Mouse (Mus musculus) neural tube, embryonic 14.5 days (tissue): Measurements from ENCODE around the gene Tbxa2r. TPM values are rescaled to one million over a fixed set of nuclear protein-coding genes. Genes with fewer than 3 reads are reported as not detected.

Experiments used
- ATAC-seq: fragments of 200-750 bp; cut with Nextera tagmentation; 2 replicates; pipeline ENCODE4 v1.8.0; 2017; ENCODE audit warnings: low read depth, mild to moderate bottlenecking, moderate TSS enrichment, moderate library complexity
- H3K27ac ChIP-seq: fragments of 300-500 bp; sonication (generic); 2 replicates; pipeline ENCODE4 v1.5.1; 2014; ENCODE audit warnings: low read depth, mild to moderate bottlenecking, control low read depth, low read length, moderate library complexity, mixed read lengths
- H3K27me3 ChIP-seq: fragments of 300-500 bp; sonication (generic); 2 replicates; pipeline ENCODE4 v1.6.1; 2014; ENCODE audit warnings: low read length; ENCODE audit not compliant: control insufficient read depth, insufficient read depth
- H3K36me3 ChIP-seq: fragments of 300-500 bp; sonication (generic); 2 replicates; pipeline ENCODE4 v1.6.1; 2014; ENCODE audit warnings: low read length, mixed read lengths; ENCODE audit not compliant: control insufficient read depth, insufficient read depth
- H3K4me1 ChIP-seq: fragments of 300-500 bp; sonication (generic); 2 replicates; pipeline ENCODE4 v1.6.1; 2014; ENCODE audit warnings: low read length; ENCODE audit not compliant: control insufficient read depth, insufficient read depth
- H3K4me2 ChIP-seq: fragments of 300-500 bp; sonication (generic); 2 replicates; pipeline ENCODE4 v1.6.1; 2014; ENCODE audit warnings: mild to moderate bottlenecking, low read depth, low read length, control low read depth
- H3K4me3 ChIP-seq: fragments of 300-500 bp; sonication (generic); 2 replicates; pipeline ENCODE4 v1.5.1; 2014; ENCODE audit warnings: low read depth, low read length, control low read depth, mixed read lengths
- H3K9ac ChIP-seq: fragments of 300-500 bp; sonication (generic); replicated peaks from 2 replicates; pipeline ENCODE4 v1.6.1; 2014; ENCODE audit warnings: low read depth, mild to moderate bottlenecking, control low read depth, low read length, mixed read lengths
- H3K9me3 ChIP-seq: fragments of 300-500 bp; sonication (generic); 2 replicates; pipeline ENCODE4 v1.6.1; 2016; ENCODE audit warnings: low read length; ENCODE audit not compliant: control insufficient read depth
- WGBS: fragments of 180-500 bp; shearing (Covaris S2); extraction: QIAGEN DNeasy Blood & Tissue Kit; methylation state at CpG from one replicate; pipeline ENCODE4 v1.1.7; 2014; 5-methylcytosine and 5-hydroxymethylcytosine counted together
- polyA plus RNA-seq: library from polyadenylated mRNA; unstranded; fragments of >200 nt; fragmentation: Nextera tagmentation; extraction: Ambion mirVana; gene quantifications from 2 replicates; pipeline ENCODE4 v1.2.1, GENCODE M21; 2014

Gene Tbxa2r
- polyA plus RNA-seq, 1 experiment from 2014 or later = 1.9 TPM

DNA sequence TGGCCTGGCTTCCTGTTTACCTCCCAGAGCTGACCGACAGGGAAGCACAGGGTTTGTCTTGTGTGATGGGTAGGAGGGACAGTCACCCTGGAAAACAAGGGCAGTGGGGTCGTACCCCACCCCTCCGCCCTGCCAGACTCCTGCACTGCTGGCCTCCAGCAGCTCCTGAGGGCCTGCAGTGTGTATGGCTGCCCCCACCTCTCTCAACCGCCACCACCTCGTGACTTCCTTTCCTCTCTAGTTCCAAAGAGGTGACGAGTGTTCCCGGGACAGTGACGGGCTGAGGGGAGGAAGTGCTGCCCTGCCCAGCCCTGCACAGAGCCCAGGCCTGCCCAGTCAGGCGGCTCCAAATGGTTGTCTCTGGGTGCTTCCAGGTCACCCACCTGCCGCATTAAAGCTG lies 30.7 kb upstream of the Tbxa2r start:
- 81% methylated on average over 10 of the region's 10 CpGs for WGBS
- H3K4me3 ChIP-seq = no peak overlapping the region
- no peak for ATAC-seq
- H3K27me3 ChIP-seq = no peaks in the 10 kb centered on the region
- H3K4me2 ChIP-seq = no peak overlapping the region
- no peaks in the 10 kb centered on the region; the same call in 1 of the 2 replicates for H3K36me3 ChIP-seq
- H3K4me1 ChIP-seq = peaks cover 19% of the 10 kb centered on the region
- no peak overlapping the region for H3K9ac ChIP-seq
- H3K27ac ChIP-seq = peak overlapping the region; percentile 25; the same call in 1 of the 2 replicates
- no peaks in the 10 kb centered on the region for H3K9me3 ChIP-seq

GRCm38 (mm10) chr10:81298369-81299100 lies 30.0 kb upstream of the Tbxa2r start:
- no peak overlapping the region for H3K4me3 ChIP-seq
- H3K36me3 ChIP-seq = no peaks in the 10 kb centered on the region; the same call in 1 of the 2 replicates
- no peaks in the 10 kb centered on the region for H3K27me3 ChIP-seq
- no peak overlapping the region for H3K4me2 ChIP-seq
- H3K9ac ChIP-seq = no peak overlapping the region
- 93% methylated on average over 17 of the region's 17 CpGs for WGBS
- H3K27ac ChIP-seq = no peak overlapping the region
- no peak for ATAC-seq
- H3K4me1 ChIP-seq = peaks cover 19% of the 10 kb centered on the region
- no peaks in the 10 kb centered on the region for H3K9me3 ChIP-seq

GRCm38 (mm10) chr10:81299585-81300351 lies 28.8 kb upstream of the Tbxa2r start:
- ATAC-seq = no peak
- 92% methylated on average over 14 of the region's 14 CpGs for WGBS
- Histone ChIP-seq H3K9ac (no peak overlapping the region), H3K27me3 (no peaks in the 10 kb centered on the region), H3K4me1 (peaks cover 8% of the 10 kb centered on the region), H3K4me3 (no peak overlapping the region), H3K9me3 (no peaks in the 10 kb centered on the region), H3K4me2 (no peak overlapping the region), H3K36me3 (no peaks in the 10 kb centered on the region; the same call in 1 of the 2 replicates), H3K27ac (no peak overlapping the region)

DNA sequence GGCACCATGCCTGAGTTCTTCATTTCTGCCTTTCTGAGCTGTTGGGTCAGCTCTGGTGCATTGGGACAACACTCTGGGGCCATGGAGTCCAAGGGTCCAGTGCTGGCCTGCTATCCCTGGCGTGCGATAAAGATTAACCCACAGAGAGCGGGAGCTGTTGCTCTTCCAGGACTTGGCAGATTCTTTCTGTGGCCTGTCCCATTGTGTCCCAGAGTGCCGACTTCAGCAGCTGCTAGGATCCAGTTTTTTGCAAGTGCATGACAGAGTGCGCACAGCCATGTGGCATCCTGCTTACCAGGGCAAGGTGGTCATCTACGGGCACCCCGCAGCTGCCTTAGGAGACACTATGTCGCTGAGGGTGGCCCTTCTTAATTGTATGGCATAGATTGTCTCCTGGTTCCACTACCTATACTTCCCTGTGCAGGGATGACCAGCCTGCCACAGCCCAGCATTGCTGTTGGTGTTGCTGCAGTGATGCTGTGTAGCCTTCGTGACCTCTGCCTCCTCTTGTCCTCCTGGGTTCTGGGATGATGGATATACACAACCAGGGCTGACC lies 28.1 kb upstream of the Tbxa2r start:
- Histone ChIP-seq H3K27me3 (no peaks in the 10 kb centered on the region), H3K4me1 (0 out of 2 replicates have a peak, but pooled peaks cover 3% of the 10 kb centered on the region), H3K9ac (no peak overlapping the region), H3K27ac (no peak overlapping the region), H3K4me3 (no peak overlapping the region), H3K36me3 (no peaks in the 10 kb centered on the region; the same call in 1 of the 2 replicates), H3K4me2 (no peak overlapping the region), H3K9me3 (no peaks in the 10 kb centered on the region)
- no peak for ATAC-seq
- 89% methylated on average over 9 of the region's 9 CpGs for WGBS

GRCm38 (mm10) chr10:81301321-81301720 lies 27.2 kb upstream of the Tbxa2r start:
- no peaks in the 10 kb centered on the region for H3K27me3 ChIP-seq
- no peak overlapping the region for H3K27ac ChIP-seq
- H3K4me3 ChIP-seq = no peak overlapping the region
- H3K4me1 ChIP-seq = 0 out of 2 replicates have a peak, but pooled peaks cover 3% of the 10 kb centered on the region
- 82% methylated on average over 9 of the region's 9 CpGs for WGBS
- no peaks in the 10 kb centered on the region for H3K9me3 ChIP-seq
- H3K36me3 ChIP-seq = peaks cover 2% of the 10 kb centered on the region
- ATAC-seq = no peak
- H3K9ac ChIP-seq = no peak overlapping the region
- H3K4me2 ChIP-seq = no peak overlapping the region

- no peak overlapping the region for H3K9ac ChIP-seq
- 0 out of 2 replicates have a peak, but pooled peaks cover 3% of the 10 kb centered on the region for H3K4me1 ChIP-seq
- H3K36me3 ChIP-seq = peaks cover 12% of the 10 kb centered on the region
- H3K27ac ChIP-seq = no peak overlapping the region
- ATAC-seq = no peak
- WGBS = 63% methylated on average over 4 of the region's 4 CpGs
- no peaks in the 10 kb centered on the region for H3K9me3 ChIP-seq
- H3K4me2 ChIP-seq = no peak overlapping the region
- no peaks in the 10 kb centered on the region for H3K27me3 ChIP-seq
- no peak overlapping the region for H3K4me3 ChIP-seq
Measured at GRCm38 (mm10) chr10:81302288-81302687, 26.2 kb upstream of the Tbxa2r start.

GRCm38 (mm10) chr10:81302781-81303218 lies 25.7 kb upstream of the Tbxa2r start:
- H3K4me3 ChIP-seq = no peak overlapping the region
- H3K27me3 ChIP-seq = no peaks in the 10 kb centered on the region
- no peak overlapping the region for H3K9ac ChIP-seq
- H3K9me3 ChIP-seq = no peaks in the 10 kb centered on the region
- WGBS = 62% methylated on average over 14 of the region's 14 CpGs
- H3K4me2 ChIP-seq = no peak overlapping the region
- H3K4me1 ChIP-seq = 0 out of 2 replicates have a peak, but pooled peaks cover 3% of the 10 kb centered on the region
- ATAC-seq = no peak
- H3K27ac ChIP-seq = no peak overlapping the region
- peaks cover 17% of the 10 kb centered on the region for H3K36me3 ChIP-seq

DNA sequence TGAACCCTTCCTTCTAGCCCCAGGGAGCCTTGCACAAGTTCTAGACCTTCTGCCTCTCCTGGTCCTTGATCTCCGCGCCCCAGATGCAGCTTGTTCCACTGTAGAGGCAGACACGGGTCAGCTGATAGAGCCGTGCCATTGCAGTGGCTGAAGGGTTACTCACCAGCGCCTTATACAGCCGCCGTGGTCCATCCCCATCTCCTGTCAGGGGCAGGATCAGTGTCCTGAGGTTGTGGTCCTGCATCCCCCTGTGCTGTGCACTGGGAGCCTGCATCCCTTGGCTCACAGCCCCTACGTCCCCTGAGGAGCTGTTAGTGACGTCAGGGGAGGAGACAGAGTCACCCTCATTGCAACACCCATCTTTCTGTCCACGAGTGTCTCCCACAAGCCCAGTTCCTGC lies 25.3 kb upstream of the Tbxa2r start:
- H3K9me3 ChIP-seq = no peaks in the 10 kb centered on the region
- no peak overlapping the region for H3K4me2 ChIP-seq
- H3K27ac ChIP-seq = no peak overlapping the region
- H3K9ac ChIP-seq = no peak overlapping the region
- H3K4me3 ChIP-seq = no peak overlapping the region
- WGBS = 77% methylated on average over 10 of the region's 10 CpGs
- 0 out of 2 replicates have a peak, but pooled peaks cover 3% of the 10 kb centered on the region for H3K4me1 ChIP-seq
- ATAC-seq = no peak
- peaks cover 21% of the 10 kb centered on the region for H3K36me3 ChIP-seq
- H3K27me3 ChIP-seq = no peaks in the 10 kb centered on the region
